Mouse (Mus musculus) MEL (cell line): Measurements from ENCODE around the gene Palld. TPM values are rescaled to one million over a fixed set of nuclear protein-coding genes. Genes with fewer than 3 reads are reported as not detected.

Experiments
- DNase-seq: peaks from one replicate; pipeline ENCODE4 v3.0.0; 2011; ENCODE audit warnings: low read depth, low spot score
- H3K27ac ChIP-seq: 2 replicates; pipeline ENCODE4 v1.5.1; 2012; ENCODE audit warnings: low read depth, mild to moderate bottlenecking, control low read depth, low read length, moderate library complexity; ENCODE audit not compliant: control insufficient read depth
- H3K27me3 ChIP-seq, 2 experiments: fragments of 150-350 bp in 1 of 2; sonication (generic) in 1 of 2; 2 replicates each; pipeline ENCODE4 v1.6.1; 2012; ENCODE audit warnings: low read length in 2 of 2, mild to moderate bottlenecking in 2 of 2, improper control_type of control experiment in 1 of 2, moderate library complexity in 1 of 2; ENCODE audit not compliant: insufficient read depth in 2 of 2, control insufficient read depth in 1 of 2
- H3K36me3 ChIP-seq, 2 experiments: 2 replicates each; pipeline ENCODE4 v1.6.1; 2012 to 2014; ENCODE audit warnings: low read length in 2 of 2, improper control_type of control experiment in 1 of 2, inconsistent platforms in 1 of 2, mild to moderate bottlenecking in 1 of 2; ENCODE audit not compliant: insufficient read depth in 2 of 2, control insufficient read depth in 1 of 2
- H3K4me1 ChIP-seq, 2 experiments: fragments of 150-350 bp in 1 of 2; sonication (generic) in 1 of 2; 2 replicates each; pipeline ENCODE4 v1.6.1; 2012; ENCODE audit warnings: low read length in 2 of 2, improper control_type of control experiment in 1 of 2, mild to moderate bottlenecking in 1 of 2; ENCODE audit not compliant: insufficient read depth in 2 of 2, control insufficient read depth in 1 of 2
- H3K4me3 ChIP-seq, 2 experiments: fragments of 150-350 bp in 1 of 2; sonication (generic) in 1 of 2; 2 replicates each; pipeline ENCODE4 v1.5.1; 2012; ENCODE audit warnings: low read depth in 2 of 2, low read length in 2 of 2, mild to moderate bottlenecking in 2 of 2, moderate library complexity in 2 of 2, control low read depth in 1 of 2, improper control_type of control experiment in 1 of 2; ENCODE audit not compliant: control insufficient read depth in 1 of 2, insufficient read depth in 1 of 2
- H3K79me2 ChIP-seq: 2 replicates; pipeline ENCODE4 v1.6.1; 2012; ENCODE audit warnings: mild to moderate bottlenecking, low read length, moderate library complexity; ENCODE audit not compliant: control insufficient read depth, poor library complexity, insufficient read depth
- H3K9ac ChIP-seq: 2 replicates; pipeline ENCODE4 v1.6.1; 2012; ENCODE audit warnings: low read depth, mild to moderate bottlenecking, control low read depth, low read length, moderate library complexity; ENCODE audit not compliant: control insufficient read depth, poor library complexity, severe bottlenecking
- H3K9me3 ChIP-seq: fragments of 150-350 bp; sonication (generic); replicated peaks from 2 replicates; pipeline ENCODE4 v1.6.1; 2012; ENCODE audit warnings: mild to moderate bottlenecking, low read length, improper control_type of control experiment, moderate library complexity; ENCODE audit not compliant: insufficient read depth
- CHD1 ChIP-seq: IDR thresholded peaks from 2 replicates; pipeline ENCODE4 v1.6.1; 2012; ENCODE audit warnings: low read depth, mild to moderate bottlenecking, inconsistent platforms, low read length, improper control_type of control experiment
- CHD2 ChIP-seq: IDR thresholded peaks from 2 replicates; pipeline ENCODE4 v1.6.1; 2011; ENCODE audit warnings: low read length, improper control_type of control experiment
- CTCF ChIP-seq, 3 experiments: IDR thresholded peaks in 2 of 3; conservative IDR thresholded peaks in 1 of 3; 2 replicates each; pipeline ENCODE4 v1.5.1; 2011 to 2012; ENCODE audit warnings: low read length in 3 of 3, low read depth in 2 of 3, mild to moderate bottlenecking in 2 of 3, improper control_type of control experiment in 1 of 3, inconsistent platforms in 1 of 3, mixed read lengths in 1 of 3, moderate library complexity in 1 of 3; ENCODE audit not compliant: control insufficient read depth in 1 of 3, insufficient read depth in 1 of 3, poor library complexity in 1 of 3, severe bottlenecking in 1 of 3
- EP300 ChIP-seq, 2 experiments: IDR thresholded peaks; 2 replicates each; pipeline ENCODE4 v1.6.1; 2011; ENCODE audit warnings: improper control_type of control experiment in 2 of 2, low read length in 2 of 2, low read depth in 1 of 2, mild to moderate bottlenecking in 1 of 2
- ETS1 ChIP-seq: IDR thresholded peaks from 2 replicates; pipeline ENCODE4 v1.6.1; 2012; ENCODE audit warnings: low read depth, mild to moderate bottlenecking, inconsistent platforms, low read length, improper control_type of control experiment, moderate library complexity
- GABPA ChIP-seq: IDR thresholded peaks from 2 replicates; pipeline ENCODE4 v1.6.1; 2012; ENCODE audit warnings: low read depth, mild to moderate bottlenecking, inconsistent platforms, low read length, improper control_type of control experiment, moderate library complexity
- GATA1 ChIP-seq: IDR thresholded peaks from 2 replicates; pipeline ENCODE4 v1.6.1; 2011; ENCODE audit warnings: low read depth, low read length, improper control_type of control experiment
- JUND ChIP-seq: IDR thresholded peaks from 2 replicates; pipeline ENCODE4 v1.6.1; 2011; ENCODE audit warnings: low read depth, mild to moderate bottlenecking, improper control_type of control experiment, low read length
- KAT2A ChIP-seq: conservative IDR thresholded peaks from 2 replicates; pipeline ENCODE4 v1.6.1; 2012; ENCODE audit warnings: low read depth, low read length, improper control_type of control experiment, inconsistent platforms
- MAX ChIP-seq: IDR thresholded peaks from 2 replicates; pipeline ENCODE4 v1.6.1; 2011; ENCODE audit warnings: low read length, improper control_type of control experiment
- MAZ ChIP-seq: IDR thresholded peaks from 2 replicates; pipeline ENCODE4 v1.6.1; 2012; ENCODE audit warnings: low read depth, mild to moderate bottlenecking, inconsistent platforms, low read length, improper control_type of control experiment
- MXI1 ChIP-seq: IDR thresholded peaks from 2 replicates; pipeline ENCODE4 v1.6.1; 2011; ENCODE audit warnings: mild to moderate bottlenecking, low read depth, low read length, improper control_type of control experiment
- MYB ChIP-seq: IDR thresholded peaks from 2 replicates; pipeline ENCODE4 v1.6.1; 2011; ENCODE audit warnings: mild to moderate bottlenecking, low read depth, low read length, improper control_type of control experiment
- MYC ChIP-seq: IDR thresholded peaks from 2 replicates; pipeline ENCODE4 v1.6.1; 2011; ENCODE audit warnings: low read depth, mild to moderate bottlenecking, low read length, improper control_type of control experiment, moderate library complexity
- POLR2A ChIP-seq, 2 experiments: IDR thresholded peaks; 2 replicates each; pipeline ENCODE4 v1.6.1; 2011 to 2012; ENCODE audit warnings: low read length in 2 of 2, mild to moderate bottlenecking in 2 of 2, control low read depth in 1 of 2, improper control_type of control experiment in 1 of 2, low read depth in 1 of 2, moderate library complexity in 1 of 2; ENCODE audit not compliant: control insufficient read depth in 1 of 2, insufficient read depth in 1 of 2, poor library complexity in 1 of 2
- POLR2AphosphoS2 ChIP-seq: IDR thresholded peaks from 2 replicates; pipeline ENCODE4 v1.6.1; 2011; ENCODE audit warnings: low read length, improper control_type of control experiment
- RCOR1 ChIP-seq: IDR thresholded peaks from 2 replicates; pipeline ENCODE4 v1.6.1; 2012; ENCODE audit warnings: low read depth, mild to moderate bottlenecking, inconsistent platforms, low read length, improper control_type of control experiment
- SIN3A ChIP-seq: IDR thresholded peaks from 2 replicates; pipeline ENCODE4 v1.6.1; 2012; ENCODE audit warnings: low read length, improper control_type of control experiment, inconsistent platforms
- TAL1 ChIP-seq: IDR thresholded peaks from 2 replicates; pipeline ENCODE4 v1.6.1; 2012; ENCODE audit warnings: mild to moderate bottlenecking, inconsistent platforms, low read length, moderate library complexity, mixed read lengths
- TCF12 ChIP-seq: IDR thresholded peaks from 2 replicates; pipeline ENCODE4 v1.6.1; 2014; ENCODE audit warnings: low read depth, mild to moderate bottlenecking, inconsistent platforms, low read length, improper control_type of control experiment, moderate library complexity
- polyA plus RNA-seq, 2 experiments: library from polyadenylated mRNA; stranded (reverse) in 1 of 2; unstranded in 1 of 2; fragments of >175 nt in 1 of 2; fragments of >200 nt in 1 of 2; gene quantifications; 2 replicates each; pipeline versions ENCODE4 v1.2.1 to v1.2.4; 2012; ENCODE audit warnings: low replicate concordance in 2 of 2, low read depth in 1 of 2; ENCODE audit not compliant: insufficient read length in 2 of 2, insufficient read depth in 1 of 2, missing spikeins in 1 of 2
- total RNA-seq: library from RNA; depleted of rRNA; stranded (reverse); fragments of 300-350 nt; gene quantifications from 2 replicates; pipeline ENCODE4 v1.2.3, GENCODE M21; 2012

The Palld gene
- total and polyA plus RNA-seq, 3 experiments: 0.23 to 1.9 TPM; not detected in 1

- no peak for TF ChIP-seq GATA1
- TF ChIP-seq SIN3A: no peak
- TF ChIP-seq ETS1: no peak
- TF ChIP-seq TAL1: no peak
- TF ChIP-seq KAT2A: no peak
These were observed 284.8 kb downstream of the Palld start (continued) for GRCm38 (mm10) chr8:61617651-61618050.

- Histone ChIP-seq H3K9ac (no peak overlapping the region), H3K27me3 (no peaks in the 10 kb centered on the region), H3K79me2 (no peaks in the 10 kb centered on the region)
- no peak for TF ChIP-seq MYB
- TF ChIP-seq RCOR1: no peak
- TF ChIP-seq GABPA: no peak
- TF ChIP-seq ETS1: no peak
- TF ChIP-seq MXI1: no peak
- no peak for TF ChIP-seq EP300 (IDR thresholded peaks at IDR 0.05; ENCODE audit: low read depth in 1 of 2, low read length in 2 of 2)
- no peak for TF ChIP-seq CTCF (IDR thresholded peaks at IDR 0.05 in 2 of 3, conservative IDR thresholded peaks at IDR 0.05 in 1 of 3; ENCODE audit: control insufficient read depth in 1 of 3, insufficient read depth in 1 of 3, low read depth in 2 of 3, low read length in 3 of 3, poor library complexity in 1 of 3, severe bottlenecking in 1 of 3)
- TF ChIP-seq, all 39 proteins: peak for 0
- H3K27ac ChIP-seq: no peak overlapping the region
- H3K36me3 ChIP-seq: no peaks in the 10 kb centered on the region
- no peaks in the 10 kb centered on the region for H3K9me3 ChIP-seq
- no peaks in the 10 kb centered on the region for H3K4me1 ChIP-seq
- no peak overlapping the region for H3K4me3 ChIP-seq
- no peak for DNase-seq
These were observed 285.4 kb downstream of the Palld start for GRCm38 (mm10) chr8:61617049-61617448.

GRCm38 (mm10) chr8:61615711-61616697 lies 286.5 kb downstream of the Palld start:
- Histone ChIP-seq H3K27ac (no peak overlapping the region), H3K4me3 (no peak overlapping the region), H3K9ac (no peak overlapping the region), H3K36me3 (no peaks in the 10 kb centered on the region), H3K9me3 (no peaks in the 10 kb centered on the region), H3K79me2 (no peaks in the 10 kb centered on the region), H3K4me1 (no peaks in the 10 kb centered on the region), H3K27me3 (no peaks in the 10 kb centered on the region)
- no peak for TF ChIP-seq MAX
- peak; percentile 22; the same call in 1 of the 2 replicates for TF ChIP-seq GATA1
- no peak for TF ChIP-seq RCOR1
- TF ChIP-seq JUND: no peak
- TF ChIP-seq MYB: no peak
- TF ChIP-seq CTCF (IDR thresholded peaks at IDR 0.05 in 2 of 3, conservative IDR thresholded peaks at IDR 0.05 in 1 of 3; ENCODE audit: control insufficient read depth in 1 of 3, insufficient read depth in 1 of 3, low read depth in 2 of 3, low read length in 3 of 3, poor library complexity in 1 of 3, severe bottlenecking in 1 of 3): no peak
- peak; percentile 61 for TF ChIP-seq TAL1
- TF ChIP-seq POLR2AphosphoS2: no peak
- TF ChIP-seq MXI1: peak; percentile 36; the same call in 1 of the 2 replicates
- no peak for TF ChIP-seq CHD2
- no peak for TF ChIP-seq MYC
- no peak for TF ChIP-seq MAZ
- TF ChIP-seq EP300 (IDR thresholded peaks at IDR 0.05; ENCODE audit: low read depth in 1 of 2, low read length in 2 of 2): peak in 1 of 2 experiments; percentile 47; a peak in 1 of 4 replicates
- peak; percentile 80 for TF ChIP-seq ETS1
- no peak for TF ChIP-seq CHD1
- no peak for TF ChIP-seq POLR2A (IDR thresholded peaks at IDR 0.05; ENCODE audit: control insufficient read depth in 1 of 2, insufficient read depth in 1 of 2, low read depth in 1 of 2, low read length in 2 of 2, poor library complexity in 1 of 2)
- peak; percentile 77 for TF ChIP-seq TCF12
- peak; percentile 43 for DNase-seq
